10 mouse cellular contexts compared by ENCODE assay signal in genomic region chr4:131483958-131484605, GRCm38 (mm10).
DNase-seq lines count a peak whose midpoint lies in the region; ATAC-seq and TF ChIP-seq lines count a peak whose summit lies in the region.
"Had no signal": no experiment of that assay in that cellular context is flagged by ENCODE, and none has a peak within 500 bp of the region (broad histone marks: within the 10 kb centered on the region; RNA-seq: fewer than 3 reads in every experiment).

No protein-coding gene starts in this region.

- 38% methylated on average over 15 of the region's 15 CpGs for WGBS in neural tube, embryonic 13.5 days
- WGBS in hindbrain, embryonic 10.5 days: 53% methylated on average over 15 of the region's 15 CpGs
- WGBS in limb, embryonic 14.5 days: 26% methylated on average over 15 of the region's 15 CpGs

- peak overlapping the region; percentile 61 for H3K27ac ChIP-seq in neural tube, embryonic 13.5 days (replicated peaks)
- H3K27ac ChIP-seq in hindbrain, embryonic 10.5 days: peak overlapping the region; percentile 63
- H3K27ac ChIP-seq in limb, embryonic 14.5 days (replicated peaks; ENCODE audit: low read depth, low read length): peak overlapping the region; percentile 72
- H3K27ac ChIP-seq: liver, embryonic 14.5 days had no signal

- no peaks in the 10 kb centered on the region for H3K36me3 ChIP-seq in neural tube, embryonic 13.5 days
- no peaks in the 10 kb centered on the region for H3K36me3 ChIP-seq in hindbrain, embryonic 10.5 days
- H3K36me3 ChIP-seq in limb, embryonic 14.5 days (ENCODE audit: control insufficient read depth, insufficient read depth, low read length): no peaks in the 10 kb centered on the region

- H3K9ac ChIP-seq in neural tube, embryonic 13.5 days: 0 out of 2 replicates have a peak overlapping the region, but pooled peaks have one; percentile 41
- H3K9ac ChIP-seq in limb, embryonic 14.5 days (ENCODE audit: low read depth, low read length, severe bottlenecking): no peak overlapping the region
- H3K9ac ChIP-seq: liver, embryonic 14.5 days had no signal

- no peaks in the 10 kb centered on the region for H3K9me3 ChIP-seq in neural tube, embryonic 13.5 days
- no peaks in the 10 kb centered on the region for H3K9me3 ChIP-seq in hindbrain, embryonic 10.5 days
- H3K9me3 ChIP-seq in limb, embryonic 14.5 days (ENCODE audit: control insufficient read depth, low read length): no peaks in the 10 kb centered on the region

- H3K4me1 ChIP-seq in neural tube, embryonic 13.5 days (replicated peaks): peaks cover 75% of the 10 kb centered on the region
- peaks cover 59% of the 10 kb centered on the region for H3K4me1 ChIP-seq in hindbrain, embryonic 10.5 days (replicated peaks)
- H3K4me1 ChIP-seq in limb, embryonic 14.5 days (ENCODE audit: control insufficient read depth, insufficient read depth, low read length): peaks cover 60% of the 10 kb centered on the region

- peak; percentile 33; the same call in 1 of the 2 replicates for ATAC-seq in neural tube, embryonic 13.5 days (ENCODE audit: low read depth)
- no peak for ATAC-seq in limb, embryonic 14.5 days (ENCODE audit: low FRiP score, low read depth)

- no peak for TF ChIP-seq POLR2A in limb, embryonic 14.5 days (IDR thresholded peaks at IDR 0.05; ENCODE audit: borderline replicate concordance, extremely low read depth, insufficient read depth, insufficient read length)

- intact Hi-C loops in gastrocnemius, postnatal 14 days (cut with DNase I; ENCODE audit: low total_unique reads): no loop called here
- intact Hi-C loops in heart, postnatal 25 days (cut with DNase I): no loop called here

- no peak overlapping the region for H3K4me2 ChIP-seq in neural tube, embryonic 13.5 days
- H3K4me2 ChIP-seq in limb, embryonic 14.5 days (replicated peaks; ENCODE audit: low read depth, low read length, severe bottlenecking): peak overlapping the region; percentile 33

- no peak for DNase-seq in neural tube, embryonic 10.5 days (ENCODE audit: extremely low spot score, low spot score)
- DNase-seq in hindbrain, embryonic 10.5 days (ENCODE audit: low spot score): no peak
- peak; percentile 54 for DNase-seq in limb, embryonic 14.5 days (ENCODE audit: low spot score)
- DNase-seq in natural killer cell, adult 2 months (ENCODE audit: low spot score in 2 of 2): no peak
- no peak for DNase-seq in gastrocnemius, postnatal 14 days
- DNase-seq in heart, postnatal 25 days (ENCODE audit: low spot score): no peak
- DNase-seq: kidney, postnatal 4 days; thymus, postnatal 36 days had no signal

- no peak overlapping the region for H3K4me3 ChIP-seq in neural tube, embryonic 13.5 days
- H3K4me3 ChIP-seq in hindbrain, embryonic 10.5 days: no peak overlapping the region
- H3K4me3 ChIP-seq in limb, embryonic 14.5 days (replicated peaks; ENCODE audit: low read length): no peak overlapping the region

- H3K27me3 ChIP-seq in neural tube, embryonic 13.5 days: peaks cover 6% of the 10 kb centered on the region; the same call in 1 of the 2 replicates
- H3K27me3 ChIP-seq in hindbrain, embryonic 10.5 days (ENCODE audit: insufficient read depth, poor library complexity, severe bottlenecking): peaks cover 9% of the 10 kb centered on the region
- no peaks in the 10 kb centered on the region for H3K27me3 ChIP-seq in limb, embryonic 14.5 days (ENCODE audit: control insufficient read depth, insufficient read depth, low read length)
